Mouse (Mus musculus): ENCODE measurements around the gene Gm28043.
"Not testable (repeated sequence)": the region's sequence is repeated elsewhere in the genome, so short reads cannot be mapped to it uniquely, and the experiment has no call there.

Gm28043 gene

GRCm38 (mm10) chr17:29713734-29714133 is 99.1 kb downstream of the Gm28043 start:
- DNase-seq, result not testable (repeated sequence)

DNA sequence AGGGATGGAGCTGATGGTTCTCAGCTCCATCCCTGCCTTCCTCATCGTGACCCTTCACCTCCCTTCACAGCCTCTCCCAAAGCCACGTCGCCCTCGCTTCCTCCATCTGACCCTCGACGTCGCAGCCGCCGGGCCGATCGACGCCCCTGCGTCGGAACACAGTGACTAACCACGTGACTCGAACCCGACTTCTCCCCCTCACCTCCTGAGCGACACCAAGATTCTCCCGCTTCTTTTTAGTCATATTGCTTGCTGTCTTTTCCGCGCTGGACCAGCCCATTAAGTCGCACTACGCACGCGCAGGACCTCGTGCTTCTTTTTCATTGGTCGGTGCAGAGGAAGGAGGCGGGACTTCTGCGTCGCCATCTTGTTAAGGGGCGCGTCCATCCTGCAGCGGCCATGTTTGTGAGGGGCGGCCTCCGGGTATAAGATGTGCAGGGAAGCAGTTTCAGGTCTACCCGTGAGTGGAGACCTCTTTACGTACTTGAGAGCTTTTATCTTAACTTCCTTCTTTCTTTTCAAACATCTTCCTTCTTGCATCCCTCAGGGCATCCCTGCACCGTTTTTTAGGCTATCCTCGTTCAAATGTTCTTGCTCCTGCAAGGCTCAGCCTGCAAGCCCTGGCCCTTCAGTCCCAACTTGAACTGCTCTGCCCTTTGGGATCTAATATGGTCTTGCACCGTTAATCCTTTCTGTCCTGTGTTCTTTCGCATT is 102.2 kb downstream of the Gm28043 start, which contains the start of gene Ccdc167:
Gene Ccdc167, minus strand, starts transcription at position 313 of the 714 bp plus-strand sequence.
- peak; percentile 98 for DNase-seq

GRCm38 (mm10) chr17:29718660-29719059 is 104.0 kb downstream of the Gm28043 start:
- no peak for DNase-seq

DNA sequence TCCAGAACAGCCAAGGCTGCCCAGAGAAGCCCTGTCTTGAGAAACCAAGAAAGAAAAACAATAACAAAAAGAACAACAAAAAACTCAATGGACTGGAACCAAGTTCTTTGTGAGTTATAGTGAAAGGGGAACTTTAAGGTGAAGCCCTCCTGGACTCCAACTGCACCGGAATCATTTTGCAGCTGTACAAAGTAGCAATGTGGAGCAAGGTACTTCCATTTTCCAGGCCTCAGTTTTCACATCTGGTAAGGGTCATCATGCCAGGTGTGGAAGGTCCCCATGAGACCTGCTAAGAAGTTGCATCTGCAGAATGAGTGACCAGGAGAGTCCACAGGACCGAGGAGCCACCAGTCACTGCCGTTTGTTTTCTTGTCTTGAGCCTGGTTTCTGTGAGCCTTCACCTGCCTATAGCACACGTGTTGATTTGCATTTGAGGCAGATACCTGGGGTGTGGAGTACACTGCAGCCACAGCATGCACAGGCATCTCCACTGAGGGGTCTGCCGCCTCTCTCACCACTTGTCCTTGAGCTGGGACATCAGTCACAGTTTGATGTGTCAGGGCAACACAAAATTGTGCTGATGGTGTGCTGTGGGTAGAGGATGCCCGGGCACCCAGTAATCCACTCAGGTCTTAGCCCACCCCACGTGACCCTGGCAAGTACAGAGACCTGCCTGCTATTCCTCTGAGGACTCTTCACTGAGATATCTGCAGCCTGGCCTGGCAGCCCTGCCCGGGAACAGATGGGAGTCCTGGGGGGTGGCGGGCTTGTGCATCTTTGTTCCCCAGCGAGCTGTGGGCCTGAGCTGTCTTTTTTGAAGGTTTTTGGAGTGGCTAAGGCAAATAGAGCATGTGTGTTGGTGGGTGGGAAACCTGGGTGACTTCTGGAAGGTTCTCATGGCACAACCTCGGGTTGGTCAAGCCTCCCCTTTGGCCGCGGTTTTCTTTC is 105.2 kb downstream of the Gm28043 start:
- no peak for DNase-seq

DNA sequence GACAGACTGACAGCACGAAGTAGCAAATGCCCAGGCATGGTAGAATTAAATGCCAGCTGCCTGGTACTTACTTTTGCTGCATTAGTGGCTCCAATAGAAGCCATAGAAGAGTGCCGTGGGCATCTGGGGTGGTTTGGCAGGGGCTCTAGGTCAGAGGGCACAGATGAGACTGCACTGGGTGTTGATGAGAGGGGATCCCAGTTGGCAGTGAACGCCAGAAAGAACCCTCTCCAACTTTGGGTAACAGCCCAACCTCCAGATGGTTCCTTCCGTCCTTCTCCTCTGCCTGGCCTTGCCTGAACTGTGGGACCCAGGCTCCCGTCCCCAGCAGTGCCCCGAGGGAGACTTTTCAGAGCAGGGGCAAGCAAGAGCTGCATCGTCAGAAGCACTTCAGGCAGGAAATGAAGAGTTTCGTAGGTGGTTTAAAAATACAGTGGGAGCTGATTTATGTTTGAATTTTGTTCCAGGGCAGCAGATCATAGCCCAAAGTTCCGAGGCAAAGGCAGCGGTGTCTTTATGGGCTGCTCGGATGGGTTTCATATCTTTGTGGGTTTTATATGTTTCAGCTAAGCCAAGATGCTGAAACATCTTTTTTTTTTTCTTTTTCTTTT is 106.2 kb downstream of the Gm28043 start:
- no peak for DNase-seq

DNA sequence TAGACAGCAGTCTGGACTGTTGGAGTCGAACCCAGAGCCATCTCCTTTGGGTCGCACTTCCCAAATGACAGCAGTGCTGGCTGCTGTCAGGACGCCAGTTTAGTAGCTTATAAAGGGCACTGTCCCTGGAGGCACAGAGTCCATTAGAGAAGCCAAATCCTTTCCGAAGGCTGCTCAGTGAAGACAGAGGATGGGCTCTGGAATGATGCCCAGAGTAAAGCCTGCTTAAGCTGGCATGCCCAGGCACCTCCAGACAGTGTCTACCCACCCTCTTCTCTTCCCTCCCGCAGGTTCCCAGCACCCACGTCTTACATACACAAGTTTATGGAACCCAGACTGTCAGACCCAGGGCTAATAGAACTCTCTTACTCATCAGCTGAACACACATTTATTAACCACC is 109.9 kb downstream of the Gm28043 start:
- DNase-seq, result no peak

GRCm38 (mm10) chr17:29725027-29725620 is 110.4 kb downstream of the Gm28043 start:
- no peak for DNase-seq

- peak; percentile 52 for DNase-seq
These were observed 113.4 kb downstream of the Gm28043 start for GRCm38 (mm10) chr17:29728082-29728481.

GRCm38 (mm10) chr17:29730510-29731265 is 116.0 kb downstream of the Gm28043 start:
- DNase-seq, result no peak

- DNase-seq, result no peak
These were observed 116.7 kb downstream of the Gm28043 start for GRCm38 (mm10) chr17:29731266-29731952.

DNA sequence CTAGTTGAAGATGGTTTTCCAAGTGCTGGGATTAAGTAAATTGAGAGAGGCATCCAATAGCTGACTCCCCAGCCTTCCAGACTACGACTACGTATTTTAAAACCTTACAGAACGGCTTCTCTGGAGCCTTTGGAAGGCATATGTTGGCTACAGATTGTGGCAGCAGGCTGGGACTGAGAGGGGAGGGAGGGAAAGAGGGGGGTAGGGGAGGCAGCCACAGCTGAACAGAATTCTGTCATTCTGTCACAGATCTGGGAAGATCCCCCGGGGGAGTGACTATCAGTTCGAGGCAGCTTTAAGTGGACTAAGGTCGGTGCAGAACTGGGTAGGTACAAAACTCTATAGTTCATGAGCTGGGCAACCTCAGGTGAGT is 117.3 kb downstream of the Gm28043 start:
- no peak for DNase-seq

DNA sequence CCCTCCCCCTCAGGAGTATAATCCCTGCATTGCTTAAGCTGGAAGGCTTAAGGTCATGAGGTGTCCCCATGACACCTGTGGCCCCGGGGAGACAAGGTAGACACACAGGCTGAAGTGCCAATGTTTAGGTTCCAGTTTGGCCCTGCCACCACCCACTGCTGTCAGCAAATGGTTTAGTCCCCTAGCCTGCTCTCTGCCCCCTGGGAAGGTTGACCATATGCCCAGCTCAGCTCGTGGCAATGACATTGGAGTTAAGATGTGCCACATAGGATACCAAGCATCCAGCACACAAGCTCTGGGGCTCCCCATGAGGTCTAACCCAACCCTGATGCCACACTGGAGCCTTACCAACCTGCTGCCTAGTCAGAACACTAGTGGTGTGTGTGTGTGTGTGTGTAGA is 117.8 kb downstream of the Gm28043 start:
- DNase-seq, result no peak

GRCm38 (mm10) chr17:29736448-29737014 is 121.9 kb downstream of the Gm28043 start:
- DNase-seq, result no peak

GRCm38 (mm10) chr17:29737849-29738804 is 123.5 kb downstream of the Gm28043 start:
- DNase-seq, result no peak

DNA sequence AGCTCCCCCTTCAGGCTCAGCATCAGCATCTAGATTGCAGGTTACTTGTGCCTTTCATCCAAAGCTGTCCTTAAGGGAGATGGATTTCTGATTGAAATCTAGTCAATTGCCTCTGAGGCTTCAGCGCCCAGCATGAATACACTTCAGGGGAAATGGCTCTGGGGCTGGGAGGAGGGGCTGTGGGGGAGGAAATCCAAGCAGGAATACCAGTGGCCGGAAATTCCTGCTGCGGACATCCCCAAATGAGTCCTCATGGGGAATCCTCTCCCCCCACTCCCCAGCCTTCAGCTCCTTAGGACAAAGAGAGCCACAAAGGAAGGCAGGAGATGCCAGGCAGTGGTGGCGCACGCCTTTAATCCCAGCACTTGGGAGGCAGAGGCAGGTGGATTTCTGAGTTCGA is 132.8 kb downstream of the Gm28043 start:
- DNase-seq, result no peak

All from thymus, postnatal 25 days (tissue).